Mouse (Mus musculus) stomach, postnatal 0 days (tissue): Measurements from ENCODE around the gene 1700001O22Rik.

ENCODE experiments used
- CTCF ChIP-seq: IDR thresholded peaks from 2 replicates; pipeline ENCODE4 v1.5.1; 2016; ENCODE audit warnings: antibody characterized with exemption, low read depth, mild to moderate bottlenecking, moderate library complexity
- EP300 ChIP-seq: optimal IDR thresholded peaks from 2 replicates; pipeline ENCODE3; 2016; ENCODE audit warnings: antibody characterized with exemption

- TF ChIP-seq EP300 (no peak), CTCF (no peak)
These were observed 48.6 kb downstream of the 1700001O22Rik start for GRCm38 (mm10) chr2:30754831-30755230.
